Mouse (Mus musculus) spleen, adult 2 months (tissue): Measurements from ENCODE around the gene Wwc1.

Experiments used
- CTCF ChIP-seq: fragments of 200-500 bp; IDR thresholded peaks from 2 replicates; pipeline ENCODE4 v1.5.1; 2011; ENCODE audit warnings: mild to moderate bottlenecking, inconsistent platforms; ENCODE audit not compliant: insufficient read depth, insufficient read length, insufficient replicate concordance; ENCODE audit errors: extremely low read depth
- POLR2A ChIP-seq: fragments of 200-500 bp; IDR thresholded peaks from 2 replicates; pipeline ENCODE4 v1.6.1; 2011; ENCODE audit warnings: low read depth, low read length, inconsistent platforms

DNA sequence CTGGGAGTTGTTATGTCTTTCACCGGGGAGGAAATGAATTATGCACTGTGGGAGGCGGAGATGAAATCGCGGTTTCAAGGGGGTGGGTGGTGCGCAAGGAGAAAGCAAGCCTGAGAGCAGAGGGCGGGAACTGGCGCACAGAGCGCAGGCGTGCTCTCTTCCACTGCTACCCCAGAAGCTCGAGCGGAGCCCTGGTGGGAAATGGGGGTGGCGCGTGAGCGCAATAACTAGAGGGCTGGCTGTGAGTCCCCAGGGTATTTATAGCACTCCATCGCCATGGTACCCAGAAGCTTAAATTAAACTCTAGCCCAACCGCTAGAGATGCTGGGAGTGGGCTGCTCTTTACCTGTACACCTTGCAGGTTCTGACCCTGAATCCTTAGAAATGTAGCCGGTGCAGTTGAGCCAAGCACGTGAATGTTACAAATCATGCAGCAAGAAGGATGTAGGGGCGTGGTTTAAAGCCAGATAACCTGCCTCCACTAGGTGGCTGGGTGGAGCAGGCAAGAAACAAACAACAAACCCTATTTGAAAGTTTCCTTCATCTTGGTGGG is 5.6 kb upstream of the Wwc1 start:
- TF ChIP-seq POLR2A: no peak
- TF ChIP-seq CTCF: no peak
